Mouse (Mus musculus) midbrain, embryonic 16.5 days (tissue): ENCODE results near the gene Ugt2a2. TPM values are rescaled to one million over a fixed set of nuclear protein-coding genes. Genes with fewer than 3 reads are reported as not detected.
"Not testable (repeated sequence)": the region's sequence is repeated elsewhere in the genome, so short reads cannot be mapped to it uniquely, and the experiment has no call there.

Experiments
- ATAC-seq: fragments of 200-750 bp; cut with Nextera tagmentation; 2 replicates; pipeline ENCODE4 v1.8.0; 2017; ENCODE audit warnings: moderate TSS enrichment
- H3K27ac ChIP-seq: fragments of 300-500 bp; sonication (generic); 2 replicates; pipeline ENCODE4 v1.5.1; 2014; ENCODE audit warnings: mild to moderate bottlenecking, low read length, mixed read lengths
- H3K27me3 ChIP-seq: fragments of 300-500 bp; sonication (generic); 2 replicates; pipeline ENCODE4 v1.6.1; 2014; ENCODE audit warnings: low read depth, low read length, mixed read lengths; ENCODE audit not compliant: control insufficient read depth, insufficient read depth
- H3K36me3 ChIP-seq: fragments of 300-500 bp; sonication (generic); 2 replicates; pipeline ENCODE4 v1.6.1; 2014; ENCODE audit warnings: mild to moderate bottlenecking, low read length, moderate library complexity, mixed read lengths; ENCODE audit not compliant: control insufficient read depth, insufficient read depth
- H3K4me1 ChIP-seq: fragments of 300-500 bp; sonication (generic); 2 replicates; pipeline ENCODE4 v1.6.1; 2014; ENCODE audit warnings: mild to moderate bottlenecking, low read length, mixed read lengths; ENCODE audit not compliant: control insufficient read depth, insufficient read depth
- H3K4me2 ChIP-seq: fragments of 300-500 bp; sonication (generic); 2 replicates; pipeline ENCODE4 v1.6.1; 2014; ENCODE audit warnings: mild to moderate bottlenecking, low read length, mixed read lengths
- H3K4me3 ChIP-seq: fragments of 300-500 bp; sonication (generic); 2 replicates; pipeline ENCODE4 v1.5.1; 2014; ENCODE audit warnings: low read depth, mild to moderate bottlenecking, low read length, moderate library complexity, mixed read lengths
- H3K9ac ChIP-seq: fragments of 300-500 bp; sonication (generic); 2 replicates; pipeline ENCODE4 v1.6.1; 2014; ENCODE audit warnings: low read depth, low read length, mixed read lengths
- H3K9me3 ChIP-seq: fragments of 300-500 bp; sonication (generic); replicated peaks from 2 replicates; pipeline ENCODE4 v1.6.1; 2014; ENCODE audit warnings: mild to moderate bottlenecking, low read length, mixed read lengths; ENCODE audit not compliant: control insufficient read depth, poor library complexity, severe bottlenecking
- WGBS: fragments of 180-500 bp; shearing (Covaris S2); extraction: QIAGEN DNeasy Blood & Tissue Kit; methylation state at CpG from one replicate; pipeline ENCODE4 v1.1.7; 2014; 5-methylcytosine and 5-hydroxymethylcytosine counted together
- polyA plus RNA-seq: library from polyadenylated mRNA; unstranded; fragments of >200 nt; fragmentation: Nextera tagmentation; extraction: Ambion mirVana; gene quantifications from 2 replicates; pipeline ENCODE4 v1.2.1, GENCODE M21; 2015

The Ugt2a2 gene
- polyA plus RNA-seq, 1 experiment from 2014 or later = not detected

GRCm38 (mm10) chr5:87457701-87458100 lies 24.4 kb downstream of the Ugt2a2 start:
- no peak overlapping the region for H3K4me3 ChIP-seq
- H3K4me2 ChIP-seq = no peak overlapping the region
- ATAC-seq = no peak
- H3K27ac ChIP-seq = no peak overlapping the region
- no peaks in the 10 kb centered on the region for H3K9me3 ChIP-seq
- H3K27me3 ChIP-seq = no peaks in the 10 kb centered on the region
- H3K4me1 ChIP-seq = no peaks in the 10 kb centered on the region
- no peak overlapping the region for H3K9ac ChIP-seq
- no peaks in the 10 kb centered on the region for H3K36me3 ChIP-seq

GRCm38 (mm10) chr5:87456216-87456850 lies 25.7 kb downstream of the Ugt2a2 start:
- no peaks in the 10 kb centered on the region for H3K4me1 ChIP-seq
- no peak overlapping the region for H3K27ac ChIP-seq
- no peak overlapping the region for H3K4me3 ChIP-seq
- no peaks in the 10 kb centered on the region for H3K36me3 ChIP-seq
- 97% methylated on average over 3 of the region's 3 CpGs for WGBS
- H3K27me3 ChIP-seq = no peaks in the 10 kb centered on the region
- no peak overlapping the region for H3K9ac ChIP-seq
- ATAC-seq = no peak
- no peaks in the 10 kb centered on the region for H3K9me3 ChIP-seq
- H3K4me2 ChIP-seq = no peak overlapping the region

- Histone ChIP-seq H3K36me3 (no peaks in the 10 kb centered on the region), H3K4me3 (no peak overlapping the region), H3K4me1 (no peaks in the 10 kb centered on the region), H3K27ac (no peak overlapping the region), H3K9me3 (no peaks in the 10 kb centered on the region), H3K4me2 (no peak overlapping the region), H3K27me3 (no peaks in the 10 kb centered on the region), H3K9ac (no peak overlapping the region)
- no peak for ATAC-seq
Observed at GRCm38 (mm10) chr5:87455519-87455918, 26.5 kb downstream of the Ugt2a2 start.

GRCm38 (mm10) chr5:87452514-87452913 lies 29.5 kb downstream of the Ugt2a2 start:
- H3K27me3 ChIP-seq, ATAC-seq, H3K9me3 ChIP-seq, H3K36me3 ChIP-seq, H3K4me1 ChIP-seq, H3K9ac ChIP-seq, H3K4me2 ChIP-seq, H3K27ac ChIP-seq, H3K4me3 ChIP-seq: not testable (repeated sequence)
- 73% methylated on average over 2 of the region's 5 CpGs for WGBS

- H3K27ac ChIP-seq = no peak overlapping the region
- no peaks in the 10 kb centered on the region for H3K27me3 ChIP-seq
- ATAC-seq = no peak
- no peaks in the 10 kb centered on the region for H3K36me3 ChIP-seq
- H3K4me3 ChIP-seq = no peak overlapping the region
- H3K9ac ChIP-seq = no peak overlapping the region
- no peaks in the 10 kb centered on the region for H3K9me3 ChIP-seq
- no peaks in the 10 kb centered on the region for H3K4me1 ChIP-seq
- WGBS = 46% methylated on average over 3 of the region's 3 CpGs
- H3K4me2 ChIP-seq = no peak overlapping the region
Observed at GRCm38 (mm10) chr5:87436264-87436663, 45.8 kb downstream of the Ugt2a2 start.

GRCm38 (mm10) chr5:87425676-87426075 lies 56.4 kb downstream of the Ugt2a2 start:
- no peak overlapping the region for H3K4me3 ChIP-seq
- H3K4me1 ChIP-seq = no peaks in the 10 kb centered on the region
- H3K4me2 ChIP-seq = no peak overlapping the region
- no peaks in the 10 kb centered on the region for H3K27me3 ChIP-seq
- no peak for ATAC-seq
- no peaks in the 10 kb centered on the region for H3K9me3 ChIP-seq
- H3K36me3 ChIP-seq = no peaks in the 10 kb centered on the region
- no peak overlapping the region for H3K9ac ChIP-seq
- 88% methylated on average over 3 of the region's 3 CpGs for WGBS
- H3K27ac ChIP-seq = no peak overlapping the region

GRCm38 (mm10) chr5:87424041-87424440 lies 58.0 kb downstream of the Ugt2a2 start, which contains the start of gene Ugt2b38:
Gene Ugt2b38 (minus strand): TSS chr5:87424203.
- H3K9me3 ChIP-seq, H3K27ac ChIP-seq, H3K27me3 ChIP-seq, H3K4me1 ChIP-seq, H3K9ac ChIP-seq, H3K36me3 ChIP-seq, H3K4me3 ChIP-seq, H3K4me2 ChIP-seq, ATAC-seq: not testable (repeated sequence)
- 93% methylated on average over 1 of the region's 2 CpGs for WGBS

Other genes starting within 250 kb of the Ugt2a2 start
- not detected in 2 replicates for gene Ugt2b37, start 227.5 kb downstream of the Ugt2a2 start, polyA plus RNA-seq
- not detected in 2 replicates for gene Ugt2a3, start 145.1 kb downstream of the Ugt2a2 start, polyA plus RNA-seq
- gene Ugt2b38, start 58.1 kb downstream of the Ugt2a2 start, polyA plus RNA-seq = not detected in 2 replicates
- not detected in 2 replicates for gene Gm43638, start 4.5 kb upstream of the Ugt2a2 start, polyA plus RNA-seq
- not detected in 2 replicates for gene Ugt2a1, start 8.6 kb upstream of the Ugt2a2 start, polyA plus RNA-seq
- gene Sult1b1, start 55.9 kb upstream of the Ugt2a2 start, polyA plus RNA-seq = not detected in 2 replicates
- gene Sult1d1, start 86.8 kb upstream of the Ugt2a2 start, polyA plus RNA-seq = not detected in 2 replicates
- gene Sult1e1, start 109.3 kb upstream of the Ugt2a2 start, polyA plus RNA-seq = not detected in 2 replicates
- 0.15 TPM in 1 of 2 replicates, not detected in the other for gene Csn1s1, start 183.9 kb upstream of the Ugt2a2 start, polyA plus RNA-seq
- gene Csn2, start 217.4 kb upstream of the Ugt2a2 start, polyA plus RNA-seq = not detected in 2 replicates